Comparison of ENCODE assay signal across 18 mouse cellular contexts in the genomic region with DNA sequence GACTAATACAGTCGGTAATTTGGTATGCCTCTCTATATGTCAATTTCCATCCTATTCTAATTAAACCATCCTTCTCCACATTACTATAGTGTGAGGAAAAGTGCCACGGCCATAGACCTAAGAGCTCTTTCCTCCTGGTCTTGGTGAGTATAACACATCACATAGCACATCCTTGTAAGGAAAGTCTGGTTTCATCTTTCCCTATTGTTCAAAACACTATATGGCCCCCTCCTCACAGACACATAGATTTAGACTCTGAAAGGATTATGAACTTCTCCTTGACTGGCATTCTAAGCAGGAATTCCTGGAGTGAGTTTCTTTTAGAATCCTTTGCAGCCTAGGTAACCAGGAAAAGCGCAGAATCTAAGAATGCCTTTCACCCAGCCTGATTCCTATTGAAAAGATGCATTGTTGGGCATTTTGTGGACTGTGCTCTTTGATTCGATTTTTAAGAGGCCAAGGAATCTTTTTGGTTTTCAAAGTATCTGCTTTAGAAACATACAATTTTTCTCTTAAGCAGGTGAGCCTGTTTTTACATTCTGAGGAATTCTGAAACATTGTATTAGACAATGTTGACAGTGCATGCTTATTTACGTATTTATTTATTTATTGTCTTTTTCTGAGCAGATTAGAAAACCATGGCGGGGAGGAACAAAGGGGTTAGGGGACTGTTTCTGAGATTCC.
DNase-seq lines count a peak whose midpoint lies in the region; ATAC-seq and TF ChIP-seq lines count a peak whose summit lies in the region.
"Had no signal": no experiment of that assay in that cellular context is flagged by ENCODE, and none has a peak within 500 bp of the region (broad histone marks: within the 10 kb centered on the region; RNA-seq: fewer than 3 reads in every experiment).

No protein-coding gene starts in this region.

- DNase-seq in midbrain, postnatal 0 days (ENCODE audit: low spot score): peak; percentile 20
- no peak for DNase-seq in cerebellum, postnatal 14 days
- DNase-seq in layer of hippocampus, postnatal 36 days: no peak
- no peak for DNase-seq in adrenal gland, postnatal 36 days
- DNase-seq: adrenal gland, adult 2 months; cerebellum, adult 9-11 months; heart, adult 2 months; heart, postnatal 4 days; lung, postnatal 4 days; spleen, adult 18-20 months; thymus, postnatal 4 days had no signal

- H3K9me3 ChIP-seq in neural tube, embryonic 13.5 days: no peaks in the 10 kb centered on the region
- no peaks in the 10 kb centered on the region for H3K9me3 ChIP-seq in neural tube, embryonic 15.5 days (replicated peaks)
- H3K9me3 ChIP-seq in forebrain, embryonic 13.5 days (replicated peaks): no peaks in the 10 kb centered on the region
- H3K9me3 ChIP-seq in hindbrain, embryonic 15.5 days: no peaks in the 10 kb centered on the region
- H3K9me3 ChIP-seq in midbrain, postnatal 0 days (ENCODE audit: low read length): no peaks in the 10 kb centered on the region
- H3K9me3 ChIP-seq: lung, embryonic 15.5 days had no signal

- no peak for ATAC-seq in neural tube, embryonic 13.5 days (ENCODE audit: low read depth)
- ATAC-seq in neural tube, embryonic 15.5 days (ENCODE audit: low FRiP score): no peak
- no peak for ATAC-seq in forebrain, embryonic 13.5 days
- ATAC-seq in hindbrain, embryonic 15.5 days (ENCODE audit: low FRiP score, low read depth): no peak
- ATAC-seq in midbrain, postnatal 0 days (ENCODE audit: low FRiP score): no peak
- ATAC-seq: intestine, embryonic 16.5 days had no signal

- H3K36me3 ChIP-seq in neural tube, embryonic 13.5 days: no peaks in the 10 kb centered on the region
- no peaks in the 10 kb centered on the region for H3K36me3 ChIP-seq in neural tube, embryonic 15.5 days
- no peaks in the 10 kb centered on the region for H3K36me3 ChIP-seq in forebrain, embryonic 13.5 days (ENCODE audit: poor library complexity, severe bottlenecking)
- no peaks in the 10 kb centered on the region for H3K36me3 ChIP-seq in hindbrain, embryonic 15.5 days
- no peaks in the 10 kb centered on the region for H3K36me3 ChIP-seq in midbrain, postnatal 0 days (ENCODE audit: insufficient read depth, low read length)
- H3K36me3 ChIP-seq: lung, embryonic 15.5 days had no signal

- no peaks in the 10 kb centered on the region for H3K27me3 ChIP-seq in neural tube, embryonic 13.5 days
- H3K27me3 ChIP-seq in neural tube, embryonic 15.5 days (replicated peaks): no peaks in the 10 kb centered on the region
- no peaks in the 10 kb centered on the region for H3K27me3 ChIP-seq in forebrain, embryonic 13.5 days
- no peaks in the 10 kb centered on the region for H3K27me3 ChIP-seq in hindbrain, embryonic 15.5 days
- H3K27me3 ChIP-seq in midbrain, postnatal 0 days (ENCODE audit: insufficient read depth, low read length): no peaks in the 10 kb centered on the region
- H3K27me3 ChIP-seq: lung, embryonic 15.5 days had no signal

- 36% methylated on average over 6 of the region's 6 CpGs for WGBS in neural tube, embryonic 13.5 days
- WGBS in neural tube, embryonic 15.5 days: 32% methylated on average over 6 of the region's 6 CpGs
- 13% methylated on average over 6 of the region's 6 CpGs for WGBS in forebrain, embryonic 13.5 days
- 33% methylated on average over 6 of the region's 6 CpGs for WGBS in hindbrain, embryonic 15.5 days
- 21% methylated on average over 6 of the region's 6 CpGs for WGBS in midbrain, postnatal 0 days

- no peak overlapping the region for H3K9ac ChIP-seq in neural tube, embryonic 13.5 days
- no peak overlapping the region for H3K9ac ChIP-seq in neural tube, embryonic 15.5 days (replicated peaks)
- no peak overlapping the region for H3K9ac ChIP-seq in forebrain, embryonic 13.5 days
- H3K9ac ChIP-seq in hindbrain, embryonic 15.5 days: no peak overlapping the region
- no peak overlapping the region for H3K9ac ChIP-seq in midbrain, postnatal 0 days (replicated peaks; ENCODE audit: low read length, poor library complexity, severe bottlenecking)
- H3K9ac ChIP-seq: liver, embryonic 14.5 days; lung, embryonic 15.5 days had no signal

- H3K27ac ChIP-seq in neural tube, embryonic 13.5 days (replicated peaks): peak overlapping the region; percentile 88
- H3K27ac ChIP-seq in neural tube, embryonic 15.5 days (replicated peaks): no peak overlapping the region
- peak overlapping the region; percentile 25; the same call in 1 of the 2 replicates for H3K27ac ChIP-seq in forebrain, embryonic 13.5 days
- peak overlapping the region; percentile 48; the same call in 1 of the 2 replicates for H3K27ac ChIP-seq in hindbrain, embryonic 15.5 days (replicated peaks)
- H3K27ac ChIP-seq in midbrain, postnatal 0 days (ENCODE audit: low read depth, low read length): no peak overlapping the region
- H3K27ac ChIP-seq: heart, adult 2 months; liver, embryonic 14.5 days; lung, embryonic 15.5 days had no signal

- H3K4me2 ChIP-seq in neural tube, embryonic 13.5 days: no peak overlapping the region
- H3K4me2 ChIP-seq in neural tube, embryonic 15.5 days: no peak overlapping the region
- H3K4me2 ChIP-seq in forebrain, embryonic 13.5 days: no peak overlapping the region
- no peak overlapping the region for H3K4me2 ChIP-seq in hindbrain, embryonic 15.5 days
- H3K4me2 ChIP-seq in midbrain, postnatal 0 days (ENCODE audit: low read depth, low read length, poor library complexity, severe bottlenecking): no peak overlapping the region
- H3K4me2 ChIP-seq: lung, embryonic 15.5 days had no signal

- TF ChIP-seq CTCF in midbrain, postnatal 0 days (IDR thresholded peaks at IDR 0.05): no peak

- peaks cover 71% of the 10 kb centered on the region for H3K4me1 ChIP-seq in neural tube, embryonic 13.5 days (replicated peaks)
- H3K4me1 ChIP-seq in neural tube, embryonic 15.5 days: peaks cover 58% of the 10 kb centered on the region
- H3K4me1 ChIP-seq in forebrain, embryonic 13.5 days: peaks cover 64% of the 10 kb centered on the region
- peaks cover 47% of the 10 kb centered on the region for H3K4me1 ChIP-seq in hindbrain, embryonic 15.5 days (replicated peaks)
- H3K4me1 ChIP-seq in midbrain, postnatal 0 days (ENCODE audit: insufficient read depth, low read length): peaks cover 17% of the 10 kb centered on the region

- no peak overlapping the region for H3K4me3 ChIP-seq in neural tube, embryonic 13.5 days
- H3K4me3 ChIP-seq in neural tube, embryonic 15.5 days (replicated peaks): no peak overlapping the region
- no peak overlapping the region for H3K4me3 ChIP-seq in forebrain, embryonic 13.5 days
- H3K4me3 ChIP-seq in hindbrain, embryonic 15.5 days: no peak overlapping the region
- H3K4me3 ChIP-seq in midbrain, postnatal 0 days (ENCODE audit: low read depth, low read length): no peak overlapping the region
- H3K4me3 ChIP-seq: heart, adult 2 months; lung, embryonic 15.5 days had no signal

Comparison
In these comparisons a context has a peak if more than half of its experiments do, and no peak if none do; other contexts are left out.
1. H3K27ac ChIP-seq: peak in neural tube, embryonic 13.5 days (single experiment), forebrain, embryonic 13.5 days (single experiment) and hindbrain, embryonic 15.5 days (single experiment); none in neural tube, embryonic 15.5 days (single experiment) and midbrain, postnatal 0 days (single experiment).